Mouse (Mus musculus) cerebellum, adult 8-10 months (tissue): ENCODE results near the gene Olfr1238.

ENCODE experiments used
- DNase-seq: peaks from one replicate; pipeline ENCODE4 v3.0.0; 2022

Olfr1238 gene

DNA sequence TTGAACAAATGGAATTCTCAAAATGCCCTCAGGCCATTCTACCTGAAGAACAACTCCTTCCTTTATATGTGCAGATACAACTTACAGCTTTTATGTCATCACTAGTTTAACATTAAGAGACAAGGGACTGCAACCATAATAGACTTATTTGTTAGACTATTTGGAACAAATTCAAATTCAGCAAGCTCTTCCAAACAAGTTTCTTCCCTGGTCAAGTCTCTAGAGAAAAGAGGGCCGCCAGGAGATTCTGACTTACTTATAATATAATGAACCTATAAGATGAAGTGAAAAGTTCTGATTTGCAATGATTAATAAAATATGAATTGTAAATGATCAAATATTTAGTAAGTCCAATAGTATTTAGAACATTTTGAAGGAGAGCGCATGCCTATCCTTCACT is at the start of gene Olfr1238:
Gene Olfr1238 (minus strand): TSS at position 101 of the 400 bp plus-strand sequence.
- DNase-seq: no peak

DNA sequence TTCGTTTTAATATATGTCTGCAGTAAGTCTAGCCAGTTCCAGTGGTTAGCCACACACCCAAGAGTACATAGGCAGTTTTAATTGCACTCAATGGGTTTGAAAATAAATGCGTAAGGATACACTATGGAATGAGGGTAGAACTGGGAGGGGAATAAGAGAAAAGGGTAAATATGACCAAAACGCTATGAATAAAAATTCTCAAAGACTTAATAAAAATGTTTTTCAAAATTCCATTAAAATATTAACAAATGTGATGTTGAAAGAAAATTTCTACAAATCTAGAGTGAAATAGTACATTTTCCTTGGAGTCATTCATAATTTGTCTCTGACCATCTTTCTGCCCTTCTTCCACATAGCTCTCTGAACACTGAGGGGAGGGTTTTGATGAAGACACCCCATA is 33.4 kb upstream of the Olfr1238 start, which contains the start of gene Olfr1240:
Gene Olfr1240 (minus strand): TSS at position 101 of the 400 bp plus-strand sequence.
- no peak for DNase-seq

DNA sequence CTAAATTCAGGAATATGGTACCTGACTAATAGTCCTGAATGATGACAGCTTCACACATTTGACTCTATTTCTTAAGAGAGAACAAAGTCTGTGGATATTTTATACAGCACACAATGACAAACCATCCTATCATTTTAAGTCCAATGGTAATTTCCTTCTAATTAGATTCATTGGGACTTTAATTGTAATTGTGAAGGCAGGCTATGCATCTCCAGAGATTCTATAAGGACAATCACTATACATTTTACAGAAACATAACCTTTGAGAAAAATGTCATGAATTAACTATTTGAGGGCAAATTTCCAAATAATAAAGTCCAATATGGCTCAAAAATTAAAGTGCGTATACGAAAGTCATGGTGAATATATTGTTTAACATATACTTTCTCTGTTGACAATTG is 10.8 kb upstream of the Olfr1238 start, which contains the start of gene Olfr1239:
Gene Olfr1239 (minus strand): TSS at position 101 of the 400 bp plus-strand sequence.
- no peak for DNase-seq

DNA sequence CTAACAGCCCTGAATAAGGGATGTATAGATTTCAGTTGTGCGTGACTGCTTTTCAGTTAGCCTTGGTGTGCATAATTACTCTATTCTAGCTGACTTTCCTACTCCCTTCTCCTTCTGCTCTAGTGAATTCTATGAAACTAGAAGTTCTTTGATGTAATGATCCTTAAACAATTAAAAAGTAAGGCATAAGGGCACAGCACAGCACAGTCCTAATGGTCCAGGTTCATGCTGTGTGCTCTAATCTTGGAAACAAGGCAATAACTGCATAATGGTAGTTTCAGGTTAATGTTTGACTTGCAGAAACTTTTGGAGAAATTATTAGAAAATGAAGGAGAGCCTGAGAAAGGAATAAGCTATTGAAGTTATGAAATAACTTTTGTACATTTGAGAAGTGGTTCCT is 5.1 kb upstream of the Olfr1238 start:
- no peak for DNase-seq

DNA sequence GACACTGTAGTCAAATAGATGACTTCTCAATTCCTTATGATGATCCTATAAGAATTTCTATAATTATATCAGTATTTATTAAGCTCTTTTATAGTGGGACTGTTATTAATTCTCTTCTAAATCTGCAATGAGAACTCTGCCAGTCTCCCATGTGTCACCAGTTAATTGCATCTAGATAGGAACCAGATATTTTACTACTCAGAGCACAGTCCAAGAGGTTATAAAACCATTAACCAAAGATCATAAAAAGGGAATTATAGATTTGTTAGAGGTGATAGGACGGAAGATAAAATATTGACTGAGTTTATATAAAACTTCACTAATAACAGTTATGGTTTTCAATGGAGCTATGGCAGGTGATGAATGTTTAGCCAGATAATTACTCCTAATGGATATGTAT is 8.6 kb downstream of the Olfr1238 start:
- DNase-seq: no peak

DNA sequence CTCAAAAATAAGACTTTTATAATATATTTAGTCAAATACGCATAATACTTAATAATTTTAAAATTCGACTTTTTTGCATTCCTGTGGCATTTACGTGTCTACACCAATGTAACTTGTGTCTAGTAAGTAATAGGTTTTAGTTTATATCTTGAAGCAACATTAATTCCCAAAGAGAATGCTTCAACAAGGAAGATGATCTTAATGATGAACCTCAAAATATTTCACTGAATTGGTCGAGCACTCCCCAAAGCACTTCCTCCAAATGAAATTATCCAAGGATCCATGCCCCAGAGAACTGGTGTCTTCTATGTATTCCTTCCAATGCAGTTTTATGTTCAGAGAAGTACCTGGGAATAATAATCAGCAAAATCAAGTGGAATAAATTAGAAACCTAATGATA is 44.7 kb downstream of the Olfr1238 start, which contains the start of gene Olfr1234:
Gene Olfr1234 (minus strand): TSS at position 101 of the 400 bp plus-strand sequence.
- no peak for DNase-seq
